Mouse (Mus musculus) thymus, postnatal 14 days (tissue): Measurements from ENCODE around the gene Rgs9bp.

Experiments
- DNase-seq: peaks from one replicate; pipeline ENCODE4 v3.0.0; 2021

The Rgs9bp gene

DNA sequence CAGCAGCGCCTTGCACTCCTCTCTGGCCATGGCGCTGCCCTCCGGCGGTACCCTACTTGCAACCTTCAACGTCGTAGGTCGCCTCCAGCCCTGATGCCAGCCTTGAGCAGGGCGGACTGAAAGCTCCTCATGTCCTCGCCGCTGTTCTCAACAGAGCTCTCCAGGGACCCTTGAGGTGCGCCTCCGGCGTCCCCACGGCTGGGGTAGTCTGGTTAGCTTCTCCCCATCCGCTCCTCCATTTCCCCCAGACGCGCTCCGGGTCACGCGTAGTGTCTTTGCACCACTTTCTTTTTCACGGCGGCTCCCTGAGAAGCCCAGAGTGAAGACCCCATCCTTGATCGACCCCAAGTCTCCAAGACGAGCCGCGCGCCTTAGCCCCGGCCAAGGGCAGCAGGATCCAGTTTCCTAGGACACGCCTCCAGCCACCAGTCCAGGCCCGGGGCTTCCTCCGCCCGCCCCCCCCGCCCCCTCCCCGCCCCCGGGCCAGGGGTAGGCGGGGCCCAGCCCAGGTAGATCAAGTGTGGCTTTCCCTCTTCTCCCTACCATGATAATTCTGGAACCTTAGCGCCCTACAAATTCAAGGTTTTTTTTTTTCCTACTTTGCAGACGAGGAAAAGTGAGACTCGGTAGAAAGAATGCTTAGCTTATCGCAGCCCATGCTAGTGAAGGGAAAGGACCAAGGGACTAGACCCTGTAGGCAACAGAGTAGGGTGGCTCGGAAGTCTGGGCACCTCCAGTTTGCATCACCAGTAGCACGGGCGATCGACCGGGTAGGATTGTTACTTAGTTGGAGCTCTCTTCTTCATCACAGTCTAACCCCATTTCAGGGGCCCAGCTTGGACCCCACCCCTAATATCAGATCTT is at the start of gene Rgs9bp:
Gene Rgs9bp (minus strand): TSS at position 392 of the 864 bp plus-strand sequence.
- DNase-seq: peak; percentile 59

DNA sequence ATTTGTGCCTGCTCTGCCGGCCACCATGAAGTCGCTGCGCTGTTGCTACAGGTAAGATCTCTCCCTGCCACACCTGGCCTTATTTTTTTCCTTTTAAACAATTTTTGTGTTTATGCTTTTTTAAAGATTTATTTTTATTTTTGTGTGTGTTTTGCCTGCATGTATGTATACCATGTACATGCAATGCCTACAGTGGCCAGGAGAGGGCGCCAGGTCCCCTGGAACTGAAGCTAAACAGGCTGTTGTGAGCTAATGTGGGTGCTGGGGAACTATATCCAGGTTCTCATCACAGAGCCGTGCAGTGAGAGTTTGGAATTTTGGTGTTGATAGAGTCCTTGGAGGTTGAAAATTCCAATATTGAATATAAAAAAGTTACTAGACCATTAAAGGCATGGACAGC is 43.1 kb upstream of the Rgs9bp start:
- peak; percentile 48 for DNase-seq

DNA sequence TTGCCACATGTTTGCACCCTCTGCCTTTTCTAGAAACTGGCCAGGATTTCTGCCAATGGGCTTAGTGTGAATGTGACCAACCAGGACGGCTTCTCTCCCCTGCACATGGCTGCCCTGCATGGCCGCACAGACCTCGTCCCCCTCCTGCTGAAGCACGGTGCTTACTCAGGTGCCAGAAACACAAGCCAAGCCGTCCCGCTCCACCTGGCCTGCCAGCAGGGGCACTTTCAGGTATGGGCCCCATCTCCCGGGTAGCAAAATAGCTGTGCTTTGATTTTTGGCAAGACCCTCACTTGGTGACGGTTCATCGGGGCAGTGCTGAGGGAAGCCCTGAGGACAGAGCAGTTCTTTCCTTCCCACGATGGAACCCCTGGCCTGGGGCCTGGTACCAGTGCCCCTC is 42.0 kb upstream of the Rgs9bp start:
- no peak for DNase-seq

DNA sequence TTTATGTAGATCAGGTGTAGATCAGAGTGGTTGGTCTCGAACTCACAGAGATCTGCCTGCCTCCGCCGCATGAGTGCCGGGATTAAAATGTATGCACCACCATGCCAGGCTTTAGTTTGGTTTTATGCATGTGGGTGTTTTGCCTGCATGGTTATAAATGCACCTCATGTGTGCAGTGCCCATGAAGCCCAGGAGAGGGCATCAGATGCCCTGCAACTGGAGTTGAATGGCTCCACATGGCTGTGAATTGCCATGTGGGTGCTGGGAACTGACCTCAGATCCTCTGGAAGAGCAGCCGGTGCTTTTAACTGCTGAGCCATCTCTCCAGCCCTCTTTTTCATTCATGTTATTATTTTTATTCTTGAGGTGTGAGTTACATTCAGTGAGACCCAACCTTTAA is 40.7 kb upstream of the Rgs9bp start:
- no peak for DNase-seq

DNA sequence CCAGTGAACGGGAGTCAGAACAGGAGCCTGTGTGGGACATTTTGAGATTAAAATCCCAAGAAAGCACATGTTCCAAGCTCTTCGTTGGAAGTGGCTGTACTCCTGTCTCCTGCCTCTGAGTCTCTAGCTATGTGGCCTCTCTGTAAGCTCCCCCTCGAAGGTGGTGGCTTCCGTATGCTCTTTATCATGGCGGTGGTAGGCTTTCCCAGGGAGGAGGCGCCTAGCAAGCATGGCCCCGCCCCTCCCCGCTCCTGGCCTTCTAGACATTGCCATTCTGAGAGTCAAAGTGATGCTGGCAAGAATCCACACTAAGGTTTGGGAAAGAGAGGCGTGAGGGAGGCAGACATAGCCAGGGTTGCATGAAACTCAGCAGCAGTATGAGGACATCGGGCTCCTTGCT is 37.2 kb upstream of the Rgs9bp start:
- no peak for DNase-seq

DNA sequence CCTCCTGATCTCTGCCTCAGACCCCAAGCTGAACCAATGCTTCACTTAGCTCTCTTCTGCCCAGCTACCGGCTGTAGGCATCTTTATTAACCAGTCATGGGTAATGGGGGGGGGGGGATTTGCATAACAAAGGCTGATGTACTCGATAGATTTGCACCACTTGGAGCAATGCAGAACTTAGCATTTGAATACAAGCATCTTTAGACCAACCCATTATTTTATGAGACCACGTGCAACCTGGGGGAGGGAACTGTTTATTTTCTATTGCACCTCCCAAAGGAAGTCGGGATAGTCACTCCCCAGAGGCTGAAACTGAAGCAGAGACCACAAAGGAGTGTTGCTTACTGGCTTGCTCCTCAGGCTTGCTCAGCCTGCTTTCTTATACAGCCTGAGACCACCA is 32.1 kb upstream of the Rgs9bp start:
- no peak for DNase-seq

DNA sequence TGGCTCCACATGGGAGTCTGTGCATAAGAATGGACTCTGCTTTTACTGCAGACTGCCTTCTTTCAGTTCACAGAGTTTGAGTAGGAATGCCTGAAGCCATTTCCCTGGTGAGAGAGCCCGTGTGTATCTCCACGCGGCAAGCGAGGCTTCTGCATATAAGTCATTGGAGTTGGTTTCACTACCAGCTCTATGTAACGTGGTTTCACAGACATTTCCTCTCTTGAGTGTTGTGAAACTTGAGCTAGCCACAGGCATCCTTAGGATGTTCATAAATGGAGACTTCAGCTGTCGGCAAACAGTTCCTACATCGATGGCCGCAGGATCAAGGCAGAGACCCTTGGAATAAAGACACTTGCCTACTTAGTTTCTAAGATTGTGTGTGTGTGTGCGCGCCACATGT is 23.9 kb upstream of the Rgs9bp start:
- DNase-seq: no peak

DNA sequence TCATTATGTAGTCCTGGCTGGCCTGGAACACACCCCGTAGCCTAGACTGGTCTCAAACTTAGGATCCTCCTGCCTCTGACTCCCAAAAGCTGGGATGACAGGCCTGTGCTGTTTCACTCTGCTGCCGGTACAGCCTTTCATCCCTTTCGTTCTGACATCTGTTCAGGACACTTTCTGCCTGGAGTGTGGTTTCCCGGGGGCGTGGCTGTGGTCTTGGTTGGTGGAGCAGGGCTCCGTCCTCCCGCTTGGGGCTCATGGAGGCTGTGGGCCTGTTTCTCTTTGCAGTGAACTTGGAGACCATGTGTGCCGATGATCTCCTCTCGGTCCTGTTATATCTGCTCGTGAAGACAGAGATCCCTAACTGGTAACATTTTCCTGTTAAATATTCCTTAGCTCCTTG is 21.4 kb upstream of the Rgs9bp start:
- no peak for DNase-seq

DNA sequence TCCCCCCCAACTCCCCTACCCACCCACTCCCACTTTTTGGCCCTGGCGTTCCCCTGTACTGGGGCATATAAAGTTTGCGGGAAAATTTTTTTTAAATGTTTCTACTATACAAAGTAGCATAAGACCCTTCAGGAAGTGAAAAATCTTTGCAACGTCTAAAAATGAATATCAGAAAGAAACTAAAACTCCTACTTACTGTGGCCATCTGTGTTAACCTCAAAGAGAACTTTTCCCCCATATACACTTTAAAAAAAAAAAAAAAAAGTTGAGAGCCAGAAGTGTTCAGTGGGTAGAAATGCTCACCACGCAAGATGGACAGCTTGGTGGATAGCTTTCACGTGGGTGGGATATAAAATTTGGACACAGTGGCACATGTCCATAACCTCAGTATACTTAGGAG is 17.4 kb upstream of the Rgs9bp start:
- no peak for DNase-seq

DNA sequence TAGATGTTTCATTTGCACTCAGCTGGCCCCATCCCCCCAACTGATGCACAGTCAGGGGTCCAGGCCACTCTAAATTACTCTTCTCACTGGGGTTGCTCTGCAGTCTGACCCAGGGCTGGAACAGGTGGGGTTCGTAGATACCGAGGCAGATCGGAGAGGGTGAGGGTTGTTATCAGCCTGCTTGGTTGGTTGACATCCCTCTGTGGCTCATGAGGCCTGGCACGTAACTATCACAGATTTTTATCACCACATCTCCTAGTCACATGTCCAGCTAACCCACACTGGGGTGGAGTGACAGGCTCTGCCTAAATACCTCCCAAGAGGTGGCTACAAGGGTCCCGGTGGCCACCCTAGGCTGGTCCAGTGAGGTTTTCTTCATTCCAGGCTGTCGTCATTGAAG is 15.7 kb upstream of the Rgs9bp start:
- DNase-seq: no peak

DNA sequence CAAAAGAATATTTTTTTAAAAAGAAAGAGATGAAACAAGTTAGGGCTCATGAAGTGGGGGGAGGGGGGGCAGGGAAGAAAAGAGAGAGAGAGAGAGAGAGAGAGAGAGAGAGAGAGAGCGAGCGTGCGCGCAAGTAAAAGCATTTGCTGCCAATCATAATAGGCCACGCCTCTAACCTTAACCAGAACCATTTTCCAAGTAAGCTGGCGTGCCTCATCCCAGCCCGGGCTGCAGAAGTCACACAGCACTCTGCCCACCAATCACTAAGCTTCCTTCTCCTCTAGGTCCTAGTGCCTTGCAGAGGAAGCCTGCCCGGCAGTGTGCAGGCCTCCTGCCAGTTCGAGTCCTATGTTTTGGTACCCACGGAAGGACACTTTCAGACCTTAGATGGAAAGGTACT is 14.6 kb upstream of the Rgs9bp start:
- DNase-seq: no peak

DNA sequence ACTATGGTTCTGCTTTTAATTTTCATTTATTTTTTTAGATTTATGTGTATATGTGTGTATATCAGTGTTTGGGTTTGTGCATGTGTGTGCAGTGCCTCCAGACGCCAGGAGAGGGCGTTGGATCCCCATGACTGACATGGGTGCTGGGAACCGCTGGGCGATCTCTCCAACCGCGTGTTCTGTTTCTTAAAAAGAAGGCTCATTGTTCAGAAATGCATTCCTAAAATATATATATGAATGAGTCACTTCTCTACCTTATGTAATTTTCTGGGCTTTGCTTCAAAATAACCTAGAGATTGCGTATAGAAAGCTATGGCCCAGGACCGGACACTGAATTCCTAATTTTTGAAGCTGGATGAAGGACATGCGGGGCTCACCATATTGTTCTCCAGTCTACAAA is 14.1 kb upstream of the Rgs9bp start:
- no peak for DNase-seq

DNA sequence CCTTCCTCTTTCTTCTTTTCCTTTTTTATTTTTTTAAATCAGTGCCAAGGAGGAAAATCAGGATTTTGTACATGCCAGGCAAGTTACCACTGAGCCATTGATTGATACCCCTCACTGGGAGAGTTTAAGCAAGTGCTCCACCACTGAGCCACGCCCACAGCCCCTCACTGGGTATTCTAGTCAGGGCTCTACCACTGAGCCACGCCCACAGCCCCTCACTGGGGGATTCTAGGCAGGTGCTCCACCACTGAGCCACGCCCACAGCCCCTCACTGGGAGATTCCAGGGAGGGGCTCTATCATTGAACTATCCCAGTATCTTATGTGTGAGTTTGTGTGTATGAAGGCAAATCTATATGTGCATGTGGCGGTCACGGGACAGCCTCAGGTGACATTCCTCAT is 8.9 kb upstream of the Rgs9bp start:
- DNase-seq: no peak

DNA sequence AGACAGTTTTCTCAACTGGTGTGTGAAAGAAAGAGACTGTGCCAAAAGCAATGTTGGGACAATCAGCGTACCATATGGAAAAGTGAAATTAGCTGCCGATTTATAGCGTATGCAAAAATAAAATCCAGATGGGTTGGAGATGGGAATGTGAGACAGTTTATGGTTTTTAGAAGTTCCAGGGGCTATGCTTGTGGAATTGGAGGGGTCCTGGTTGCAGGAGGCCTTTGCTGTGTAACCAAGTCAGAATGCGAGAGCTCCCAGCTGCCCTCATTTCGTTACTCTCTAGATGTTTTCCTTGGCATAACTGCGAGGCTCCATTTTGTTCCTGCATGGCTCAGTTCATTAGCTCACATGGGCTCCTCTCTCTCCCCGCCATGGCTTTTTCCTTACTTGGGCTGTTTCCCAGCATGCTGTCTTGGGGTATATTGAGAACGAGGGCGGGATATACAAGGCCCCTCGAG is 5.4 kb upstream of the Rgs9bp start:
- DNase-seq: no peak

DNA sequence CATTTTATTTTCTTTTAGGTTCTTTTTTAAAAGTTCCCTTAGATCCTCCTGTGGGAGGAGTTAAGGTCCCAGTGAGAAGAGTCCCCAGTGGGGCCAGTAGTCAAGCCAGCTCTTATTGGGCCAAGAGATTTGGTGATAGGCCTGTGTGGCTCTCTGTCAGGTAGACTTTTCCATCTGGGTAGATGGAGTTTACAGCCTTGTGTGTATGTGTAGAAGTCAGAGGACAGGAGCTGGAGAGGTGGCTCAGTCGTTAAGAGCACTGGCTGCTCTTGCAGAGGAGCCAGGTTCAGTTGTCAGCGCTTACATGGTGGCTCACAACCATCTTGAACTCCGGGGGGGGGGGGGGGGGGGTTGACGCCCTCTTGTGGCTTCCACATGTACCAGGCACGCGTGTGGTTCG is 4.1 kb upstream of the Rgs9bp start:
- DNase-seq: no peak

DNA sequence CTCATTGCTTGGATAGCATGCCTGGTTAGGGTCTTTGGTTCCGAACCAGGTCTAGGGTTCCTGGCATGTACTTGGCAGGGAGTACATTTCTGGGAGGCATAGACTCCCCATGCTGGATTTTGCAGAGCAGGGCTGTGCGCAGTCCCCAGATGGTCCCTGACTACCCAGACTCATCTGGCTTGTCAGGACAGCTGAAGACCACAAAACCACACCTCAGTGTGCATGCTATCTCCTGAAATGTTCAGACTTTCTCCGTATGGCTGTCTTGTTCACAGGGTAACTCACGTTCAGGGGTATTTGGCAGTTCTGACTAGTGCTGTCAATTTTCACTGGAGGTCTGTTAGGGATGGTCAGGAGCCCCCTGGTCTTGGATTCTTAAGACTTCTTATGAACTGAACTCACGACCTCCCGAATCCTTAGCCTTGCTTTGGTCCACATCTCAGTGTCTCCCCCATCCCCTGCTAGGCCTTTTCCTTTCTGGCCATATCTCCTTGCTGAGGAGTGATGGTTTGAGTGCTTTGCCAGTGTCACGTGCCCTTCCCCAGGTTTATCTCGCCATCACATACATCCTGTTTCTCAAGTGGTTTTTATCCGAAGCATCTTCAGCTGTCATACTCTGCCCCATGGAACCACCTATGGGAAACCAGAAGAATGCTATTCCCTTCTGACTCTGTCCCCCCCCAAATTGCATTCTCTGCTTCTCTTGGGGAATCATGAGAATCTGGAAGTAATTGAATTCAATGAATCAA is 3.5 kb upstream of the Rgs9bp start:
- DNase-seq: no peak

DNA sequence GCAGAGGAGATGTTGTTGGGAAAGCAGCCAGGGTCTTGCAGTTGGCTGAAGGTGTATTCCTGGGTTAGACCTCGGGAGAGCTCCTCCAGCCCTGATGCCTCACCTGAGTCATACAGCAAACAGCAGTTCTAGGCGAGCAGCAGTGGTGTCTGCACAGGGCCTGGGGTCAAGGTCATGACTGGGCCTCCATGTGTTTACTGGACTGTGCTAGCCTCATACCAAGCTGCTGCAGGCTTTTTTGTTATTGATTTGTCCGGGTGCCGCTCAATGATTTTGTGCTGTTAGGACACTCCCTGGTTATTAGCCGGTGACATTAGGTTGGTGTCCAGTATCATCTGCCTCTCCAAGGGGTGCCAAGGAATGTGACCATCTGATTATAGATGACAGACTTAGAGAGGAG is 2.3 kb upstream of the Rgs9bp start:
- DNase-seq: no peak

DNA sequence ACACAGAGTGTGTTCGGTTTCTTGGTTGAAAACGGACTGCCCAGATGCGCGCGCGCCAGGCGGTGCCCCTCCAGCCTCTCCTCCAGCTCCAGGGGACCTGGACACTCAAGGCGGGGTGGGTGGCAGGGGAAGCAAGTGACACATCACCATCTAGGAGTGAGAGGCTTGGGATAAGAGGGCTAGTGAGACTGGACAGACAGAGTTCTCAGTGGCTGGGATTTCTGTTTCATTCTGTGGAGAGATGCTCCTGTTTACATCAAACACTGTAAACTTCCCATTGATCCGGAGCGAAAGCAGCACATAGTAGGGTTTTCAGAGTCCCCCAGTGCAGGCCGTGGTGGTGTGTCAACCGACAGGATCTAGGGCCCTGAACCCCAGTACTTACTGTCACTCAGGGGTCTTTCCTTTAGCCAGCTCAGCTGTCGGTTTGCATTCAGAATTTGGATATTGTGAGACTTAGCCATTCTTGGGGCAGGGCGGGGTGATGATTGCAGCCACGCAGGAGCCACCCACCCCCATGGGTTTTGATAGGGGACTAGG is 1.6 kb upstream of the Rgs9bp start:
- DNase-seq: peak; percentile 42

DNA sequence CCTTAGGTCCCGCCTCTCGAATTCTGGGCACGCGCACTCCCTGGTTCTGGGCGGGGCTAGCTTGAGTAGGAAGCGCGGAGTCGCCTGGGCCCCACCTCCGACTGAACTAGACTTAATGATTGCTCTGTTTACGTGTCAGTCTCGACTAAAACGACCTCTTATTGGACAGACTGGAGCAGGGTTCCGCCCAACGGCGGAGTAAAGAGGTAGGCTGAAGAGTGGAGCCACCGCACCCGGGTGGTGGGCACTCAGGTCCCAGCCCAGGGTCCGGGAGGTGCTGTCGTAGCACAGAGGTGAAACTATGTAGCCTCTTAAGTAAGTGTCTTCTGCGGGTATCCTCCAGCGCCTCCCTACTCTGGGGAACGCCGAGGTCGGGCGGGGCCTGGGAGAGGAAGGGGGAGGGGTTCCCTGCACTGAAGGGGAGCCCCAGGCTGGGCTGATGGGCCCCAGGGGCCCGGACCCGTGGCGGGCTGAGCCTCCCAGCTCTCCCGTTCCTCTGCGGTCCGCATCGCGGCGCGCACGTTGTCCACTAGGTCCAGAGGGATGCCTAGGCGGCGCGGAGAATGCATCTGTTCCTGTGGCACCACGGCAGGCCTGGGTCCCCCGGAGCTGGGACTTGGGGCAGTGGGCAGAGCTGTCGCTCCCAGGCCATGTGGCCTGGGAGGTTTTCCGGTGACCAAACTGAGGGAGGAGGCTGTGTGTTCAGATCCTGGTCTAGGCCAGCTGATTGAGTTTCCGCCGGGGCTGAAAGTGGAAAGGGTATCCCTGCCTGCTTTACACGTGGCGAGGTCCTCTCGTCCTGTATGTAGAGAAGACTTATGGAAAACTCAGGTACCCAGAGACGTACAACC is 898 bp upstream of the Rgs9bp start, which contains the start of gene Ankrd27:
Gene Ankrd27 (plus strand): TSS at position 190 of the 851 bp plus-strand sequence.
- DNase-seq: peak; percentile 95

DNA sequence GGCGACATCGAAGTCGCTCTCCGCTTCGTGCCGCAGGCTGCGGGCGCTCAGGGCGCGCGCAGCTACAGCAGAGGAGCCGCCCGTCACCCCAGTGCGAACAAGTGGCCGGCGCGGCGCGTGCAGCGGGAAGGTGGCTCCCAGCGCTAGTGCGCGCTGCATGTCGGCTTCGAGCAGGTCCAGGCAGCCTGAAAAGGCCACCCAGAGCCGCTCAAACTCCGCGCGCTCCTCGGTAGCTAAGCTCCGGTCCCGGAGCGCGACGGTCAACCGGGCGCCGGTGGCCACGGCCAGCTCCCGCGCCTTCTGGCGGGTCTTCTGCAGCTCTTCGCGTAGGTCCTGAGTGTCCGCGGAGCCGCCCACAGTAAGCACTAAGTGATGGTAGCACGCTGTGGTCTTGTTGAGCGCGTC is 594 bp downstream of the Rgs9bp start:
- DNase-seq: peak; percentile 52

DNA sequence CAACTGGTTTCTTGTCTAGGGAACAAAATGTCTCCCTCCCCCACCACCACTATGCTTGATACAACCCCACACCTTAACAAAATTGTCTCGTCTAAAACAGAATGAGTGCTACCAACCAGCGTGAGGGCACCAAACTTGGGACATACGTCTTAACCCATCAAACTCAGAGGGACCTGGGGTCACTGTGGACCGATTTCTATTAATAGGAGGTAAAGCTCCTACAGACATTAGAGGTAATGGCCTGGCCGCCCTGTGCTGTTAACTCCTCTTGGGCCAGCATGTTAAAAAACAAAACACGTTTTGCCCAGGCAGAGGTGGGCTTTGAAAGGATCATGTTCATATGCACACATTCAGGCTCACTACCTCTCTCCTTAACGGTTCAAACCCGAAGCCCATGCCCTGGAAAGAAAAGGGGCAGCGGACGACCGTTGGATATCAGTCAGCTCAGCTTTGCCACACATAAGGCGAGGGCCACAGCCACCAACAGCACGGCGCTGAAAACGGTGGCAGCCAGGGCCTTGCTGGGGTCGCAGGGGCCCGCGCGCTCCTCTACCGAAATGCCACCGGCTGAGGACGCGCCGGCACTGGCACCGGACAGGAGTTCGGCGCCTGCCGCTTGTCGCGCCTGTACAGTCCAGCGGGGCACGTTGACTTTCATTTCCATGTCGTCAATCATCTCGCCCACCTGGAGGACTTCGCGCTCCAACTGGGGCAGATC is 1.2 kb downstream of the Rgs9bp start:
- DNase-seq: no peak

DNA sequence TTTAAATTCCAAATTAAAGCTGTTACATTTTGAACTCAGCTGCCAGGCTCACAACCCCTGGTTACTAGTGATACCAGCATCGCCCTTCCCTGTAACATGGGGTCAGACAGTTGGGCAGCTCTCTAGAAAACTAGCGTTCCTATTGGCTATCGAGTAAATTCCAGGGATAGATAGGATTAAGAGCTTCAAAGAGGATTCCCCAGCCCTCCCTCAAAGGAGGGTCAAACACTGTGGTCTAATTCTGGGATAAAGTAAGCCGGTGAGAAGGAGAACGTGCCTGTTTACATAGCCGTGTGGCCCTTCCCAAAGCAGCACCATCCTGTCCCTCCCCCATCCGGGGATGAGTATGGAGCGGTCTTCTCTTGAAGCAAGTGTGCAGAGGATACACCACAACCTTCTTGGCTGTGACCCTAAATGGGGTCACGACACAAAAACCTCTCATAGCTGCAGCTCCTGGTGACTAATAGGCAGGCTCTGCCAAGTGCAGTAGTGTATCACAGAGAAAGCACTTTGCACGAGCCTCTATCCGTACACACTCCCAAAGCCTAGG is 1.8 kb downstream of the Rgs9bp start:
- no peak for DNase-seq
